Mouse (Mus musculus): ENCODE measurements around the gene Sept5.
A peak's percentile ranks its signal among the peaks of the same experiment; 100 is the strongest.

Gene Sept5

DNA sequence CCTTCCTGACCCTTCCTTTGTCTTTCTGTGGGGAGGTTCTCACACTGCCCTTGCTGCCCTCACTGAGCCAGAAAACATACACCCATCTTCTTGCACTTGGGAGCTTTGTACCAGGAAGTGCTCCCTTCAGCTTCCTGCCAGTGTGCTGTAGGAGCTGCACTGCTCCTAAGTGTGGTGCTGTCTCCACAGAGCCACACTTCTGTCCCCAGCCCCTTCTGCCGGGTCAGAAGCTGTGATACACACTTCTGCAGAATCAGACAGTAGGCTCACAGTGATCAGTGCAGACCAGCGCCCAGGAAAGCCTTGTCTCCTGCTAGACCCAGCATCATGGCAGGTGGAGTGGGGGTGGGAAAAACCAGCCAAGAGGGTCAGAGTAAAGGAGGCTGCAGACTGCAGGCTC lies 3.1 kb upstream of the Sept5 start:
- DNase-seq (ENCODE audit: low spot score in 2 of 2): no peak

DNA sequence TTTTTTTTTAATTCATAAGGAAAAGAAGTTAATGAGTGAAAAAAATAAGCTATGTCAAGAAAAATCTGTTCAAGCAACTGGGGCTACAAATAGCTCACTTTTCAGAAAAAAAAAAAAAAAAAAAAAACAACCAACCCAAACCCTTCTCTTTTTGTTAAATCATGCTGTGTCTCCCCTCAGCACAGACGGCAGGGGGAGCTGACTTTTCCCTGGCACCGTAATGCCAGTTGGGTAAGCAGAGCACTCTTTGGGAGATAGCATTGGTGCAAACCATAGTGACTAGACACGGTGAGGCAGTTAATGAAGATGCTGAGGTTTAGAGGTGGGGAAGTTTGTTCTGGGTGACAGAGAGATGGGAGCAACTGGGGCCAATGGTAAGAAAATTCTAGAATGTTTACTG lies 2.3 kb upstream of the Sept5 start:
- peak in 1 of 2 experiments; percentile 18 for DNase-seq (ENCODE audit: low spot score in 2 of 2)

DNA sequence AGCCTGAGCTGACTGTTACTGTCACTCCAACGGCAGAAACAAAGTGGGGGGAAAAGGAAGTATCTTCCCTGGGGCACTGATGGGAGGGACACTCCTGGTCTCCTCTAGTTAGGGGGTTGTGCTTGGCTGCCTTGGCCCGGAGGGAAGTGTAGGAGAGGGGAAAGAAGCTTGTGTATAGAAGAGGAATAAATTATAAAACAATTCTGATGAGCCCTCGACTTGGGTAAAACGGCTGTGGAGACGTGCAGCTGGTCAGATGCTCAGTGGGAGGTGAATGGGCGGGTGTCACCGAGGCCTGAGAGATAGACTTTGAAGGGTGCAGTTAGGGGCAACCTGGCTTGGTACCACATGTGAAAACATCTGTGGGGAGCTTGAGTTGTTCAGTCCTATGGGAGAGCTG lies 1.4 kb upstream of the Sept5 start:
- peak in 1 of 2 experiments; percentile 2 for DNase-seq (ENCODE audit: low spot score in 2 of 2)

DNA sequence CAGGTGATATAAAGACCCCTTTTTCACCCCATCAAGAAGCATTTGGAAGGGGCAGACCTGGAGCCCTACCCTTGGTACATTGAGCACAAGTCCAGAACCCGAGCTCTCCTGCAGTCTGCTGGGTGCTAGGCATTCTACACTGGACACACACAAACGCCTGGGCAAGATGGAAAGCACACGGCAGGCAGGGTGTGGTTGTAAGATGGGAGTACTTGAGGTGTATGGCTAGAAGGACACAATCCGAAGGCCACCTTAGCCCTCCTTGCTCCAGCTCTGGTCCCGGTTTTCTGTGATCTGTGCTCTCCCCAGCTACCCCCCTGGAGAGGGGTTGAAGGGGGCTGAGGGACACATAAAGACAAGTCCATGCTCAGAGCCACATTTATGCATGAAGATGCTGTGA lies 537 bp upstream of the Sept5 start:
- DNase-seq (ENCODE audit: low spot score in 2 of 2): no peak

DNA sequence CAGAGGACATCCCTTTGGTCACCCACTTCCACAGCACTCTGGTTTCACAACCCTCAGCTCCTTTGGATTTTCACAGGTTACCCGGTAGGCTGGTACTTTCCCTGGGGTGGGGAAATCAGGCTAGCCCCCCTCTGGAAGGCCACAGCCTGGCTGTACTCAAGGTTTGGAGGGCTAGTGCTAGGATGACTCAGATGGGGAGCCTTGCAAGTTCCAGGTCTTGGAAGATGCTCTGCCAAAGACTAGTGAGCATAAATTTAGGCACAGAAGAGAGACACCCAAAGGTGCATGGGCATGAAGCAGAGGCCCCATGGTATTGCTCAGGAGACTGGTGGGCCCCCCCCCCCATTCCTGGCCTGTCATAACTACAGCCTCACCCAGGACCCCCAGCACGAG lies 810 bp downstream of the Sept5 start:
- DNase-seq (ENCODE audit: low spot score in 2 of 2): peak in 1 of 2 experiments; percentile 16

DNA sequence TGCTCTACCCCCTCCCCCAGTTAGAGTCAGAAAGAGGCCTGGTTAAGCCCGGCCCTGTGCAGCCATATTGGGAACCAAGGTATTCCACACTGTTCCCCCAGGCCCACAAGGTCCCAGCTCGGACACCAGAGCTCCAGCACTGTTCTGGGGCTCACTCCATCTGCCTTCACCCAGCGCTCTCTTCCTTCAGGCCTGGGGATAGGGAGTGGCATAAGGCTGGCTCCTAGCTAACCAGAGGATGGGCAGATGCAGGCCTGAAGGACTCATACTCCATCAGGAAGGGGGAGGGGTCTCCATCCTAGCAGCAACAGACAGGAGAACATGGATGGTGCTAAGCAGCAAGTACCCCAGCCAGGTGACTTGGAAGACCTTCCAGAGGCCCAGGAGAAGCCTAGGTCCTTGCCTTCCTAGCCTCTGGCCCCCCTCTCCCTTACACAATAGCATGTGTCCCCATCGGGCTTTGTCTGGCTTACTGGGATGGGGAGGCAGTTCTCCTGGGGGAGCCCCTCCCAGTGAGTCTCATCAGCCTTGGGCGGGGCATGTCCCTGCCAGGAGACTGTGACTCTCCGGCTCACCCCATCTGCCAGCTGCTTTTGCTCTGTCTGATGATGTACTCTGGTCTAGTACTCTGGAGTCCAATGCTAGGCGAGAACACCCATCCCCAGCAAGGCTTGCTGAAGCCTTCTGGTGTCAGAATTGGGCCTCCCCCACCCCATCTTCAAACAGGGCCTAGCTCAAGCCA lies 1.4 kb downstream of the Sept5 start:
- peak in 1 of 2 experiments; percentile 18 for DNase-seq (ENCODE audit: low spot score in 2 of 2)

DNA sequence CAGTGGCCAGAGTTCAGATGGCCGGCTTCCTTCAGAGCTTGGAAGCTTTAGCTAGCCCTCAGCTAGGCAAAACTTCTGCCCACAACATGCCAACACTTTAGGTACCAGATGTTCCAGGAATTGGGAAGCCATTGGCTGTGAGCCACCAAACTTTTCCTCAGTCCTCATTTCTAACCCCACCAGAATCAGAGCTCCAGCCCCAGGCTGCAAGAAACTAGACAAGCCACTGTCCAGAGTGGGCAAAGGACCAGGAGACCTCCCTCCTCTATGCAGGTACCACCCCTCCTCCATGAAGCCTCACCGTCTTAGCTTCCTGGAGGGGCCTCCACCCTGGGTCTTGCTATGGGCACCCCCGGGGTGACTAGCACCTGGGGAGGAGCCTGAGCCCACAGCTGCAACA lies 2.6 kb downstream of the Sept5 start:
- DNase-seq (ENCODE audit: low spot score in 2 of 2): no peak

DNA sequence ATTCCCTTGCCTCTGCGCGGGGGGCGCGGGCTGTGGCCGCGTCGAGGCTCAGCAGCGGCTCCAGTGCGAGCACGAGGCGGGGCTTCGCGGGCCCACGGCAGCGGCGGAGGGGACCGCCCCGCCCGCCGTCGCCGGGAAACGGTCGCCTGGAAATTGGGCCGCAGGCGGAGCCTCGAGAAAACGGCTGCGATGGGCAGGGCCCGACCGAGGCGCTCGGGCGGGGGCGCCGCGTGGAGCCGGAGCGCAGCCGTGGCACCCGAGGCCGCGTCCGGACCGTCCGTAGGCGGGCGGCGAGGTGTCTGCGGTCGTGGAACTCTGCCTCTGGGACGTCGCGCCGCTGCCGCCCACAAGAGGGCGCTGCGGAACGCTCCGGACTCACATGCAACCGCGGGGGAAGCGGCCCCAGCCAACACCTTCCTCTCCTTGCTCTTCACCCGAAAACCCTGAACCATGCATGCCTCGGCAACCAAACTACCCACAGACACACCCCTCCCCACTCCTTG lies 3.3 kb downstream of the Sept5 start, which contains the start of gene Gm49601:
Gene Gm49601, minus strand, starts transcription at position 52 of the 503 bp plus-strand sequence.
- DNase-seq (ENCODE audit: low spot score in 2 of 2): peak; percentile 71 to 75

DNA sequence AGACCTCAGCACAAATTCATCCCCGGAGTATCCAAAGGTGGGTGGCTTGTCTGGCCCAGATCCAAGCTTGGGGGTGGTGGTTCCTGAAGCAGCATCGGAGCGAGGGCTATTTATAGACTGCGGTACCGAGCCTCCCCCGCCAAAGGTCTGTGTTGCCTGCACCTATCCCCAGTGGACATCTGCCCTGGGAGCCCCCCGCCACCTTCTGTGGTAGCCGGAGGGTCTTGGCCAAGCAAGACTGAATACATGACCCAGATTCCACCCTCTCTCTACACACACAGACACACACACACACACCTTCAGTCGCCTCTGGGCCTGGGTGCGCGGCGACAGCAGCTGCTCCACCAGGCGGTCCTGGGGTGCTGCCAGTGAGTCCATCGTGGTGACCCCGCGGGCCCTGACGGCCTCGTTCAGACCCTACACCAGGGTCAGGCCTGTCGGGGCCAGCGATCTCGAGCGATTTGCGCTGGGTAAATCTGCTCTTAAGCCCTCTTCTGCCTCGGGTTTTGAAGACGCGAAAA lies 3.9 kb downstream of the Sept5 start:
- DNase-seq (ENCODE audit: low spot score in 2 of 2): peak; percentile 69 to 73

DNA sequence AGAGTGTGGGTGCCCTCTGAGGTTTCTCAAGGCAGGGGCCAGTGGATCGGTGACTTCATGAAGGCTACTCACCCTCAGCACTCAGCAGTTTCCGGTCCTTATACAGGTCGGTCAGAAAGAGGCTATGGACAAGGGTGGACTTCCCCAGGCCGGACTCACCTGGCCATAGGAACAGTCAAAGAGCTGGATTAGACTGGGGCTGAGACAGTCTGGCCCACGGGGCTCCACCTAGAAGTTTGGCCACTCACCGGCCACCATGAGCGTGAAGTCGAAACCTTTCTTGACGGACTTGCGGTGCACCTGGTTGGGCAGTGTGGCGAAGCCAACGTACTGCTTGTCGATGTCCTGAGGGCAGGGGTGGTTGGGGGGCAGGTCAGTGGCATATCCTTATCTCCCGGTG lies 4.7 kb downstream of the Sept5 start:
- DNase-seq (ENCODE audit: low spot score in 2 of 2): no peak

DNA sequence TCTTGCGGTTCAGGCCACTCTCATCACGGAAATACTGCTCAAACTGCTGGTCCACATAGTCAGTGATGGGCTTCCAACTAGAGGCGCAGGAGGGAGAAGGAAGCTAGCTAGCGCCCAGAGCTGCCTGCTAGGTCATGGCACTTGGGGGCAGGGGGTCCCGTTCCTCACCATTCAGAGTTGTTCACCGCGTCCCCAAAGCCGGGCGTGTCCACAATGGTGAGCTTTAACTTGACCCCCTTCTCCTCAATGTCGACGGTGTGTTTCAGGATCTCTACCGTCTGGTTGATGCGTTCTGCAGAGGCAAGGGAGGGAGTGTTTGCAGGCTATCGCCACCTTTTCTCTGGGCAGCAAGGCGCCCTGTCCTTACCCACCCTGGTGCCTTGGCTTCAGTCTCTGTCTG lies 5.1 kb downstream of the Sept5 start:
- DNase-seq (ENCODE audit: low spot score in 2 of 2): no peak

DNA sequence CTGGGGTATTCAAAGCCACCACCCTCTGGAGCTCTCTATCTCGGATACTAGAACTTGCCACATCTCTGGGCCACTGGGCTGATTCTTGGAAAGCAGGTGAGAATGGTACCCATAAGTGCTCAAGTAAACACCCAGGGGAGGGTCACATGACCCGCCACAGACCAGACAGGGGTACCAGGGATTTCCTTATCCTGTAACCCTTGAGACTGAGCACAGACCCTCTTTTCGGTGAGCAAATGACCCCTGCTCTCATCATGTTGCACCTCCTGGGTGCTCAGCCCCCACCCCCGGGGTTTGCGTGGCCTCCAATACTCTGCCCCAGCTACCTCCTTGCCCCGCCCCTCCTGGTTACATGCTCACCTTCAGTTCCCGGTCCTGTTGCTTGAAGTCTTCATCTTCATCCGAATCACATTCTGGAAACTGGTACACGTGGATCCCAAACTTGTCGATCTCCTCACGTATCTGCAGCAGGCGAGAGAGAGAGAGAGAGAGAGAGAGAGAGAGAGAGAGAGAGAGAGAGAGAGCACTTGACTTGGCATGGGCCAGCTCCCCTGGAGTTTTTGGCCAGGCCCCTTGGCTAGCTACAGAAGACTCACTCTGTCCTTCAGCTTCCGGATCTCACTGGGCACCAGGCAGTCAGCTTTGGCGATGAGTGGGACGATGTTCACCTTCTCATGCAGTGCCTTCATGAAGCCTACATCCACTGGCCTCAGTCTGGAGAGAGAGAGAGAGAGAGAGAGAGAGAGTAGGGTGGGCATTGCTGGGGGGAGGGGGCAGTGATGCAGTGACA lies 5.8 kb downstream of the Sept5 start:
- DNase-seq (ENCODE audit: low spot score in 2 of 2): no peak

DNA sequence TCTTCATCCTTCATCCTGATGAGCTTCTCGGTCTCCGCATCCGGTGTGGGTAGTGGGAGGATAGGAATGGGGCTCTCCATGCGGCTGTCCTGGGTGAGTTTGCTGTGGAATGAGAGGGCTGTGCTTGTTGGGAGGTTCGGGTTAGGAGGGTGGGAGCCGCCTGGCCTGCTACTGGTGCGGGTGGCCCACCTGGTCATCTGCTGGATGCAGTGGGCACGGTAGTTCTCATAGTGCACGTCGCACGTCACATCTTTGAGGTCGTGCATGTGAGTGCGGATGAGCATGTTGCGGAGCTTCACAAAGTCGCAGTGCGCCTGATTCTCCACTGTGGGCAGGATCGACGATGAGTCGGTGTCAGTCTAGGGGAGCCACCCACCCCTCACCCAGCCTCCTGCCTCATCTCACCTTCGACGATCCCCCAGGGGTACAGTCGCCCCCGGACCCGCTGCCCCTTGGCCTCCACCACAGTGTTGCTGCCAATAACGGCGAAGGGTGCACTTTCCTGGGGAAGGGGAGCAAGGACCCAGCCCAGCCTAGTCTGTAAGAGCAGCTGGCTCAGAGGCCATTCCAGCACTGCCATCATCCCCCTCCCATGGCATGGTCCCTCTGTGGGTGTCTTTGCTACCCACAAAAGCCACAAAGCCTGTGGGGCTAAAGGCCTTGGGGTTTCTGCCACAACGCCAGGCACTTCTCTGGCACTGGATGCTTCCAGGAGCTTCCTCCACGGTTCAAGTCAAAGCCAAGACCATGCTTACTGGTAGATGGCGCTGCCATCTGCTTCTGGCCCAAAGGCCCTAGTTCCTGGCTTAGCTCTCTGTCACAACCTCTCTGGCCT lies 6.6 kb downstream of the Sept5 start:
- peak in 1 of 2 experiments; percentile 29 for DNase-seq (ENCODE audit: low spot score in 2 of 2)

DNA sequence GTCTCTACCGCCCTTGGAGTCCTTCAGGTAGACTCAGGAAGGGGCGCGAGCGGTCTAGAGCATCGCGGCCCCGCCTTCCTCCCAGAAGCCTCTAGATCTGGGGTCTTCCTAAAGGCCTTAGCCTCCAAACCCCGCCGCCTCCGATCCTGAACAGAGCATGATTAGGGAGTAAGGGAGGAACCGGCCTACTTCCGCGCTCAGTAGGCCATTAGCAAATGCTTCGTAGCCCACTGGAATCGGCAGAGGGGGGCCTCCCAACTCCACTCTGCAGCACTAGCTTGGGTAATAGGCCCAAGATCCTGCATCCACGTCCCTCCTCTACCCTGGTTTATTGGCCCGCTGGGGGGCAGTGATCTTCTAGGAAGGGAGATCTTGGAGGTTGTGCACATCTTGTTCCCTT lies 7.7 kb downstream of the Sept5 start, which contains the start of gene Gp1bb:
Gene Gp1bb, minus strand, starts transcription at position 385 of the 400 bp plus-strand sequence.
- no peak for DNase-seq (ENCODE audit: low spot score in 2 of 2)

DNA sequence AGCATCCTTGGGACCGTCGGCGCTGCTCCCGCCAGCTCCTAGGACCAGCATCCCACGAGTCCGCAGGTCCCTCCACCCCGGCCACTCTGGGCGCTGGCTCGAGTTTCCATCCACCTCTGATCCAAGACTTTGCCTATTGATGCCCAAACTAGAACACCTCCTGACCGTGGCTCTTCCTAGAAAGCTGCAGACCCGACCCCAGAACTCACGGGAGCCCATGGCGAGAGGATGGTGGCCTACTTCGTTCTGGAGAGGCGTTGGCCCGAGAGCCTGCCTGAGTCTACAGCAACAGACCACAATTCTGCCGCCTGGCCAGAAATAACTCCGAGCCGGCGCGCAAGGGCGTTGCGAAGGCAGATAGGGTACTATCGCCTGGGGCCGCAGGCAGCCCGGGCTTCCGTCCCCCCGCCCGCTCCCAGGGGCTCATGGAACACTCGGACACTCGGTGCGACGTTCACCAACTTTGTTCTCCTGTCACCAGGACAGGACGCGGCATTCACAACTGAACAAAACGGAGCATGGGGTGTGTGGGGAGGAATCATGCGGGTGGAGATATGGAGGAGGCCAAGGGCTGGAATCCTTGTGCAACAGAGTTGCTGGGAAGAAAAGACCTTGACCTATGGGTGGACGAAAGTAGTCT lies 8.3 kb downstream of the Sept5 start:
- DNase-seq (ENCODE audit: low spot score in 2 of 2): peak; percentile 35 to 49

DNA sequence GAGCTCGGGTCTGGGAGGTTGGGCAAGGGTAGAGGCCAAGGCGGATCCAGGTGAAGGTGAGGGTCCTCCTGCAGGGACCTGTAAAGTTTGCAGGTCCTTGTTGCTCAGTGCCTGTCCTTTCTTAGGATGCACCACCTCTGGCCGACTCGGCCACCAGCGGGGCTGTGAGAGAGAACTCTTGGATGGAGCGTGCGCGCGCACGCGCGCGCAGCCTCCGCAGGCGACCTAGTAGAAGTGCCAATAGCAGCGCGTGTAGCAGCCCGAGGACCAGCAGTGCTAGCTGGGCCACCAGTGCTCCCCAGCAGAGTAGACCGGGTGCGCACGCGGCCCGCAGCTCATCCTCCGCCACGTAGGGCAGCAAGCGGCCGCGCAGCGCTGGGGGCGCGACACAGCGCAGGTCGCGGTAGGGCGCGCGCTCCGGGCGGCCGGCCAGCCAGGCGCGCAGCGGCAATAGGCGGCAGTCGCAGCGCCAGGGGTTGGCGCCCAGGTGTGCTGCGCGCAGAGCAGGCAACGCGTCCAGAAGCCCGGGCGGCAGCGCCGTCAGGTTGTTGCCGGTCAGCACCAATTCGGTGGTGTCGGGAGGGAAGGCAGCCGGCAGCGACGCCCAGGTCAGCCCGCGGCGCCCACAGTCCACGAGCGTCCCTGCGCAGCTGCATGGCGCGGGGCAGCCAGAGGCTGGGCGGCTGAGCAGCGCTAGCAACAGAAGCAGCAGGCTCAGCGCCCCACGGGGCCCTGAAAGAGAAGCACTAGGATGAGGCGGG lies 9.0 kb downstream of the Sept5 start:
- peak; percentile 30 to 32 for DNase-seq (ENCODE audit: low spot score in 2 of 2)

DNA sequence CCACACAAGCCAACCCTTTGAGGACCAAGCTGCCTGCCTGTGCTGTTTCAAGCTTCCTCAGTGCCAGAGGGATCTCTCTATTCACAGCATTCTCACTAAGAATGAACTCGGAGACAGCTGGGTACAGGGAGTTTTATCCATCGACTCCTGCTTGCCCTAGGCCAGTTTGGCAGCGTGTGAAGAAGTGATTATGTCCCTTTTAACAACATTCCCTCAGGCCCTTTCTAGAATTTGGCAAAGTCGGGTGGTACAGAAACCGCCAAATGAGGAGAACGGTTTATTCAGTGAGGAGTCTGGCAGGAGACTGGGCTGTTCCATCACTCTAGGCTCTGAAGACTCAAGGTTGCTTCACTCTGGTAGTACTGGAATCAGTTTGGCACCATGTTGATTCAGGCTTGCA lies 9.6 kb downstream of the Sept5 start:
- DNase-seq (ENCODE audit: low spot score in 2 of 2): no peak

DNA sequence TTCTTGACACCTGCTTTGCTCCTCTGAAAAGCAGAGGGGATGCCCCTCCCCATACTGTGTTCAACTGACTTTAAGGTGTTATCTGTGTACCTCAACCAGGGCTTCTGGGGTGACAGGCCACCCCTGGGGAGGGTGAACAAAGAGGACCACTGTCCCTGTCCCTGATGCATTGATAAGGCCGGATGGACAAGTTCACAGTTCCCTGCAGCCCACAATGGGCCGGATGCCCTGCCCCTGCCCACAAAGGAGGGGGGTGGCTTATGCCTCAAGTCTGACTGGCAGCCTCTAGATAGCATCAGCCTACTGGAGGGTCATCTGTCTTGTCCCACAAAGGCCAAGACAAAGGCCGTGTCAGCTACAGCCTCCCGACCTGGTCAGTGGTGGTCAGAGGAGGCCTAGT lies 10.6 kb downstream of the Sept5 start:
- DNase-seq (ENCODE audit: low spot score in 2 of 2): no peak

DNA sequence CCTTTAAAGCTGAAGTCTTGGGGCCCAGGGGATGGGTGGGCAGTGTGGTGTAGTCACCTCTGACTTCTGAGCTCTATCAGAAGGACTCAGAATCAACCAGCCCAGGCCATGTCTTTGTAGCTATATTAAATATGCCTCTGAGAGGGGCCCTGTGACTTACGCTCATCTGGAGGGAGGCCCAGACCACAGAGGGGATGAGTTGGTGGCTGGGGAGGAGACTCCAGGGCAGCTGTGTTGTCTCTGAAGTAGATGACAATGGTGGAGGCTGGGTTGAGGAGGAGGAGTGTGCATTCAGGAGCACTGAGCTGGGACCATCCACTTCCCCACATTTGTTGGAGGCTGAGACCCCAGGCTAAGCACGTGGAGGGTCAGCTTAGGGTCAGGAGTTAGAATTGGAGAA lies 11.5 kb downstream of the Sept5 start:
- DNase-seq (ENCODE audit: low spot score in 2 of 2): no peak

DNA sequence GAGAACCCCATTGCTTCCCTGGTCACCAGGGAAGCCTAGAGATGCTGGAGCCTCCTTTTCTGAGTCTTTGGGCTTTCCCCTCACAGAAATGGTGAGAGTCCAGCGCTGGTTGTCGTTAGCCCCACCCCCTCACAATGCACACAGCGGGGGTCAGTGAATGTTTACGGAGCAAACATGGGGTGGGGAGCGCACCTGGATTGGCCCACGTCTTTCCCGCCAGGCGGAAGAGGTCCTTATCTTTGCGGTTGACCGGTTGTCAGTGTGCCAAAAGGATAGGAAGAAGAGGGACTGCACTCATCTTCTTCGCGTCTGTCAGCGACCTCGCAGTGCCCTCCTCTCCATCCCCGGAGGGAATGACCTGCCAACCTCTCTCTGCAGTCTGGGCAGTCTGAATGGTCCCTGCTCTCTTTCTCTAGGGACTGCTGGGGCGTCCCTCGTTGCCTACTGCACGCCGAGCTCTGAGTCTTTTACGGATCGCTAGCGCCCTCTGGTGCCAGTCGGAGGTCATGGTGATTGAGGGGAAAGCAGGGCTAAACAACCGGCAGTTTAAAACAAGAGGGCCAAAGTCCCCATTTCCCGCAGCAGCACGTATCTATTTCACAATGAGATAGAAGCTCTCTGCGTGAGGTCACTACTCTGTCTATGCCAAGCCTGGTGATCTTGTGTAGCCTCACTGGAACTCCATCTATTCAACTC lies 12.2 kb downstream of the Sept5 start:
- peak; percentile 76 to 91 for DNase-seq (ENCODE audit: low spot score in 2 of 2)
